Mouse (Mus musculus) WW6 (cell line): Measurements from ENCODE around the gene Tlx3.

Experiments
- DNase-seq: peaks from one replicate; pipeline ENCODE4 v3.0.0-alpha.2; 2013; ENCODE audit warnings: low read depth, low spot score

Tlx3 gene

GRCm38 (mm10) chr11:33151128-33151779, 52.1 kb downstream of the Tlx3 start:
- DNase-seq, result no peak
